Mouse (Mus musculus): Measurements from ENCODE around the gene Stk40.
"Not testable (repeated sequence)": the region's sequence is repeated elsewhere in the genome, so short reads cannot be mapped to it uniquely, and the experiment has no call there.

Gene Stk40

DNA sequence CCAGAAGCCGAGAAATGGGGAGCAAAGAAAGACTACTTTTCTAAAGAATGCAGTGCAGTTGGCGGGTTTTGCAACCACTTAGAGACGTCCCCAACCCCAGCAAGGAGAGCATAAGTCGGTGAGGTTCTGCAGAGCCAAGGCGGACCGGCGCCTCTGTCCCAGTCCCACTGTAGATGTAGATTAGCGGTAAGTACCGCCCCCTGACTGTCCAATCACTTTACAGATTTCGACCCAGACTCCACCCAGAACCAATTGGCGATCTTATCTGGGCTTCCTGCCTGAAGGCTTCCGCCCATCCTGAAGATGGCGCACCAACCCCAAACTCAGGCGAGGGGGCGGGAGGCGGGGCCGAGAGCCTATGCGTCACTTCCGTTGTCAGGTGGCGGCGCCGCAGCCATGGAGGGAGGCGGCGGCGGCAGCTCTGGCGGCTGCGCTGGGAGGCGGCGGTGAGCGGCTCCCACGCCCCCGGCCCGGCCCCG lies at the start of gene Stk40:
Stk40 (plus strand) TSS at position 368 of the 479 bp plus-strand sequence.
- DNase-seq = peak; percentile 97

DNA sequence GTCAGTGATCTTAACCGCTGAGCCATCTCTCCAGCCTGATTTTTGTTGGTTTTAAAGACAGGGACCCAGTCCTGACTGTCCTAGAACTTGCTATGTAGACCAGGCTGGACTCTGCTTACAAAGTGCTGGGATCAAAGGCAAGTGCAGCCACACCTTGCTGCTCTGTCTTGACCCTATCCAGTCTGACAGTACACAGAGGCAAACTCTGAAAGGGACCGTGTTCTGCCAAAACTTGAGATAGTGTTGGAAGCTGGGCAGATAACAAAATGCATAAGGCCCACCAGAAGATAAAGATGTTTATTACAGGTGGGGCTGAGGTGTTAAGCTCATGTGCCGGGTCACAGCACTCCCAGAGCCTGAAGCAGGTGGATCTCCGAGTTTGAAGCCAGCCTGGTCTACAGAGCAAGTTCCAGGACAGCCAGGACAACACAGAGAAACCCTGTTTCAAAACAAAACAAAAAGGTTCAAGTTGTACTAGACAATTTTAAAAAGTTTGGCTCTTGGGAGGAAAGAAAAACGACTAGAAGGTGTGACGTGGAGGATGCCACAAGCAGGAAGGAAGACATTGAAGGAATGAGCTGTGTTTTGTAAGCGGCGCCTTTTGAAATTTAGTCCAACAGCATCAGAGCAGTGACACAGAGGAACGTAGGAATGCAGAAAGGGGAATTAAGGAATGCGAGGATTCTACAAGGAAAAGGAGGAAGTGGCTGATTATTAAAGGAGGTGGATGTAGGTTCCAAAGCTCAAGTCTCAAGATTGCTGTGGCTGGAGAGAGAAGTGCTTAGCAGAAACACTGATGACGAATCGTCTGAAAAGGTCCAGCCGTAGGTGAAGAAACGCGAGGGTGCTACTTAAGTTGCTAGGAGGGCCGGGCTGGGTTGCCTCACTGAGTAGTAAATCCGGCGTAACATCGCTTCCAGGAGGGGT lies 46.3 kb upstream of the Stk40 start:
- DNase-seq = no peak

DNA sequence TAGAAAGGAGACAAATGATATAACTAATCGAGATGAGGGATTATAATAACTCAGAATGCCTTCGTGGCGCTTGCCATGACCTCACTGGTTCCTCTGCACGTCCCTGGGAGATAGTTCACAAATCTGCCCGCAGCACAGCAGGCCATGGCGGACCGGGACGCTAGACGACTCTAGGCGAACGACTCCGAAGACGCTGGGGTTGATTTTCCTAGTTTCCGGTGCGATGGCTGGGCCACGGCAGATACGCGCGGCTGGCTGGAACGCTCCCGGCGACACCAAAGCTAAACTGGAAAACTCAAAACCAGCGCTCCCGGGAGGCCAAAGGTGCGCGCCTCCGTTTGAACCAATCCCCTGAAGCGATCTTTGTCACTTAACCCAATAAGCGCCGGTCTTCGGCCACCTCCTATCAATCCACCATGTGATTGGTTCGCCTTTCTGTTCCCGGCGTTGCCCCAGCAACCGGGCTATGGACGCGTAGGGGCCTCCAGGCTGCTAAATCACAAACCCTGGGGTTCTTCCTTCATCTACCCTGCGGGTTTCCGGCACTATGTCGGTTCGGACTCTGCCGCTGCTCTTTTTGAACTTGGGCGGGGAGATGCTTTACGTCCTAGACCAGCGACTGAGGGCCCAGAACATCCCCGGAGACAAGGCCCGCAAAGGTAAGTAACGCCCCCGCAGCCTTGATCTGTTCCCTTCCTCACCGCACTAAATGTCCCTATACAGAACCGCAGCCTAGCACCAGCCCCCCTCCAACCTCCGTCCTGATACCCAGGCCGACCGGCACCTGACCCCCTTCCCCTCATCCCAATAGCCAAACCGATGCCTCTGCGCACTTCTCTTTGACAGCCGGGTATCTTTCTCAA lies 45.4 kb upstream of the Stk40 start, which contains the start of gene Oscp1:
Oscp1 (plus strand) TSS at position 432 of the 863 bp plus-strand sequence.
- DNase-seq = peak; percentile 96

DNA sequence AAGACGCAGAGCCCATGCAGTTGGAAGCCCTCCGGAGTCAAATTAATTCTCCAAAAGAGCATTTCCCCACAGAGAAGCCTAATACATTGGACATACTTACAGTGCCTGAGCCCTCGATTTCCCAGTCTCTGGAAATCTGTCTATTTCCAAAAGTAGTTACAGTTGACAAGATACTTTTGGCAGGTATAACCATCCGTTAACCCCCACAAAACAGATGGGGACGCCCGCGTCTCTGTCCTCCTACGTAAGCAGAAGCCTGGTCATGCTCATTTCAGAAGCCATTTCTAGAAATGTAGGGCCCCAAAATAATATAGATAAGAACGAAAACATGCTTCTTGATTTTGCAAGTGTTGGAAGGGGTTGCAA lies 44.8 kb upstream of the Stk40 start:
- DNase-seq = no peak

DNA sequence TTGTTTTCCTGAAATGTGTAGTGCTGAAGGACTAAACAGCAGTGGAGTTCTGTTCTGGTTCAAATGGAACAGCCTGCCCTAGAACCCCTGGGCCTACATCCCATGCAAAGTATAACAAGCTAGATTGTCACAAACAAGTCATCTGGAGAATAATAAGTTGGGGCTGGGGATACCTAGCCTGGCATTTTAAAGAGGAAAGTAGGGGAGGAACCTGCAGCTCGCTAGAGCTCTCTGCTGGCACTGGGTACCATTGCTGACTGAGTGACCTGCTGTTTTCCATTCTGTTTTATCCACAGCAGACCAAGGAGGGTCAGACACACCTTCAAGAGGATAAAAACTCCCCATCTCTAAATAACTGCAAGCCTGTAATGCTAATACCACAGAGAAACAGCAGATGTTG lies 40.9 kb upstream of the Stk40 start:
- peak; percentile 25 for DNase-seq

DNA sequence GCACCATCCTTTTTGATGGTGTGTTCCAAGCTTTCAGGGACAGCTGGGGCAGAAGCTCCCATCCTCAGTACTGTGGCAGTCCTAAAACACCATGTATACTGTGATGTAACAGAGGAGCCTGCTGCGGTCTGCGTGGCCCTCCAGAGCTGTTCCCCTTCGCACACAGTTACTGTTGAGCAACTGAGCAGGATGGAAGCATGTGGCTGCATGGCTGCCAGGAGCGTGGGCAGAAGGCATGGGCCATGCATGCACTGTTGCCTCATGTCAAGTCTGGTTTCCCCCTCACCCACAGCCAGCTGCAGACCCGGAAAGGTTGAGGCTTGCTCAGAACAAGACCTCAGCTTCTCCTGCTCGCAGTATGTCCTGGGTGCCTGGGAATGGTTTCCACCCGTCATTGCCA lies 38.5 kb upstream of the Stk40 start:
- no peak for DNase-seq

DNA sequence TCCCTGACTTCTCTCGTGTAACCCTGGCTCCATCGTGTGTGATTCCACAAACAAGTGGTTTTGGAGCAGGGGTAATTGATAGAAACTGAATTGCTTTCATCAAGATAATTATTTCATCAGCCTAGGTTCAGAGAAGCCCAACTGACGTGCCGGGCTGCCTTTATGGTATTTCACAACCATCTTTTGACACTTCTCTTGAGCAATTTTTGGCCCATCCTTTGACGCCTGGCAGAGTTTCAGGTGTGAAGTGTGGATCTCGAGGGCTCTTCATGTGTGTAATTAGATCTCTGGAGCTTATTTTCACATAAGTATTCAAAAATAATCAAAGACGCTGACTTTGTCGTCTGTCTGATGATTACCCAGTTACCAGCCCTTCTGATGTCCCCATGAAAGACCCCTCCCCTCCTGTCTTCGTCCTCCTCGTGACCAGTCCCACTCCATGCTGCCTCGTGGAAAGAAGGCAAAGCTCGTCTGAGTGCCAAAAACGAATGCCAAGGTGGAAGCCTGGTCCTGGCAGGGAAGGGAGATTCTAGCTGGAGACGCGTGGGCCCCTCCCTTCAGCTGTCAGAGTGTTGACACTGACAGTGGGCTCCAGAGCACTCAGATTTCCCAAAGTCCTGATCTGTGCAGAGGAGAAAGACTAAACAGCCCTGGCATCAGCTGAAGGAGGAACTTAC lies 36.2 kb upstream of the Stk40 start:
- peak; percentile 52 for DNase-seq

DNA sequence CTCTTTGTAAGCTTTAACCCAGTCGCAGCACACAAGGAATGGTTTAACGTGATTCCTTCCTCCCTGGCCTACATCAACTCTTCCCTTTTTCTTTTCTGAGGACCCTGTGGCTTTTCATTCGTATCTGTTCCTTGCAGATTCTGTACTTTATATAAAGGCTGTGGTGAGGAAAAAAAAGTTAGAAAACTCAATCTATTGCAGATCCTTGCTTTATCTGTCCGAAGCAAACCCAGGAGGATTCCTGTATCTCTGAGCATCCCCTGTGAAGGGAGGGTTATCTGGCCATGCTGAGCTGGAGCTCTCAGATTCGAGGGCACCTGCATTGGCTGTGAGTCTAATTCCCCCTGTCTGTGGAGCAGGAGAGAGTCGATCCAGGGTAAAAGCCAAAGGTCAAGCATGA lies 34.9 kb upstream of the Stk40 start:
- no peak for DNase-seq

DNA sequence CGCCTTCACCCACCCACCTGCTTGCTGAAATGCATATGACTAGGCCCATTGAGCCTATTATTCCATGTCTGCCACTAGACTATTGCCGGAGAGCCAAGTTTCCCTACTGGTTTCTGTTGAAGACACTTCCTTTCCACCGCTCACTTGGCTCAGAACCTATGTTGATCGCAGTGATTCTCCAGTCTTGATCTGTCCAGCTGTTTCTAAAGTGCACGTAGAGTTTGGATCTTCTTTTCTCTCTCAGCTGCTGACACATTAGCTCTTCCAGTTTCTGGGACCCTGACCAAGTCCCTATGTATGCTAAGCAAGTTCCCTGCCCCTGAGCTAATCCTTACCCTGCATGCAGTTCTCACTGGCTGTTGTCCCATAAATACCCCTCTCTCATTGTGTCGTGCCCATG lies 25.9 kb upstream of the Stk40 start:
- DNase-seq = peak; percentile 51

DNA sequence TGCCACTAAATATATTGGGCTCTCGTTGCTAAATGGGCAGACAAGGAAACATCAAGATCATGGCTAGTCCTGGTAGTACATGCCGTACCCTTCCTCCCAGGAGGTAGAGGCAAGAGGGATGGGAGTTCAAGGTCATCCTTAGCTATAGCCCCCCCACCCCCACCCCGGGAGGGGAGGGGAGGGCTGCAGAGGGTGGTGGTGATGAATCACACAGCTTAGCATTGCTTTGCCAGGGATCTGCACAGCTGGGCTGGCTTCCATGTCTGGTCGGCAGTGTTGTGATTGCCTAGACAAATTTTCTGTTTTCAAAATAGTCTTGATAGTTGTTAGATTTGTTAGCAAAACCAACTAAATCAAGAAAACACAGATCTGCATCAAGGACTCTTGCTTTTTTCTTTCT lies 24.5 kb upstream of the Stk40 start:
- peak; percentile 55 for DNase-seq

DNA sequence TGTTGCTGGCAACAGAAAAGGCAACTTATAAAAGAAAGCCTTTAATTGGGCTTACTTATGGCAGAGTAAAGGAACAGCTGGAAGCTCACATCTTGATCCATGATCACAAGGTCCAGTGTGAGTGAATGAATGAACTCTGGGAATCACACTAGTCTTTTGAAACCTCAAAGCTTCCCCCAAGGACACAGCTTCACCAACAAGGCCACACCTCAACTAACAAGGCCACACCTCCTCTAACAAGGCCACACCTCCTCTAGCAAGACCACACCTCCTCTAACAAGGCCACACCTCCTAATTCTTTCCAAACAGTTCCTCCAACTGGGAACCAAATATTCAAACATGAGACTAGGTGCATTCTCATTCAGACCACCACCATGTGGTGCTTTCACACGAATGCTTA lies 22.2 kb upstream of the Stk40 start:
- no peak for DNase-seq

DNA sequence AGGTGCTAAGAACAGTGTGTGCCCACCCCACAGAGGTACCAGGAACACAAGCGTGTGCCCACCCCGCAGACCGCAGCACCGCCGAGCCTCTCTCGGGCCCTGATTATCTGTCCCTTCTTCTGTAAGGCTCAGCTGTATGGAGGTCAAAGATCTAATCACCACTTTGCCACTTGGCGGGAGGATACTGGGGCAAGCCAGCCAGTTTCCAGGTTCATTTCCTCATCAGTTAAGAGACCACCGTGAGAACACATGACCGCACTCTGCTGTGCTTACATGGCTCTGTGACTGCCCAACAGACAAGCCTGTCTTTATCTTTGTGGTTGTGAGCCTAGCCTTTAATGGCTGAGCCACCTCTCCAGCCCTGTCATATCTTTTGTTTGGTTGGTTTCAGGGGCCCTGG lies 20.7 kb upstream of the Stk40 start:
- DNase-seq = no peak

DNA sequence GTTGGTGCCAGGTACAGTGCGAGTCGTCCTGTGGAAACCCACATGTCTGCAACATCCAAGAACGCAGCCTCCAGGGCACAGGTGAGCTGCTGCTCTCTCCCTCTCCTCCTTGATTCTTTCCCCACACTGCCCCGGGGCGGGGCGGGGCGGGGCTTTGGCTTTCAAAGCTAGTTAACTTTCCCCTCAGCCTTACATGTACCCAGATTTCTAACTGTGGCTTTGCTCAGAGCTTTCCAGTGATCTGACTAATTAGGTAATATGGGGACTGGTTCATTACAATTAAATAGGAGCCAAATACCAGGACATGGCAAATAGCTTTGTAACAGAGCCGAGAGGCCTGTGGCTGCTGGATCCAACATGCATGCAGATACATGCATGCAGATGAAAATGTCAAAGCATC lies 19.4 kb upstream of the Stk40 start:
- DNase-seq = no peak

DNA sequence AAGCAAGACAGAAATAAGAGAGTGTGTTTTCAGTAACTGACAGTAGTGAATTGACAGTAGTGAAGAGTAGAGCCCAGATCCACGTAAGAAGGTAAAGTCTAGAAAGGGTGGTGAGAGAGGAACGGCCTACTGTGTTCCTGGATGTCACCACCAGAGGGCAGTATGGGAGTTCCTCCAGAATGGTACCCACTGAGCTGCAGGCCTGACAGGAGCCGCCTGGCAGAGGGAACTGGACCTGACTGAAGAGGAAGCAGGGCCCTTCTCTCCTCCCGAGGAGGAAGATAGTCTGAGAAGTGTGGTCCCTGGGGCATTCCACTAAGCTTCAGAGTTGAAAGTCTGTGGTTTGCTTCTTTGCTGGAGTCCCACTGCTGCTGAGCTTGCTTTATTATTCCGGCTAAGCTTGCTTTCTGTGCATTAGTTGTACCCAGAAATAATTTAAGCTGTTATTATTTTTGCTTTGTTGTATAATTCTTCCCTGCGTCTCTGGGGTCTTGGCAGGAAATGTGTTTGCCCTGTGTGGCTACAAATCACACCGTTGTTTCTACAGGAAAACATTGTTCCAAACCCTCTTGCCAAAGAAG lies 17.7 kb upstream of the Stk40 start:
- peak; percentile 91 for DNase-seq

DNA sequence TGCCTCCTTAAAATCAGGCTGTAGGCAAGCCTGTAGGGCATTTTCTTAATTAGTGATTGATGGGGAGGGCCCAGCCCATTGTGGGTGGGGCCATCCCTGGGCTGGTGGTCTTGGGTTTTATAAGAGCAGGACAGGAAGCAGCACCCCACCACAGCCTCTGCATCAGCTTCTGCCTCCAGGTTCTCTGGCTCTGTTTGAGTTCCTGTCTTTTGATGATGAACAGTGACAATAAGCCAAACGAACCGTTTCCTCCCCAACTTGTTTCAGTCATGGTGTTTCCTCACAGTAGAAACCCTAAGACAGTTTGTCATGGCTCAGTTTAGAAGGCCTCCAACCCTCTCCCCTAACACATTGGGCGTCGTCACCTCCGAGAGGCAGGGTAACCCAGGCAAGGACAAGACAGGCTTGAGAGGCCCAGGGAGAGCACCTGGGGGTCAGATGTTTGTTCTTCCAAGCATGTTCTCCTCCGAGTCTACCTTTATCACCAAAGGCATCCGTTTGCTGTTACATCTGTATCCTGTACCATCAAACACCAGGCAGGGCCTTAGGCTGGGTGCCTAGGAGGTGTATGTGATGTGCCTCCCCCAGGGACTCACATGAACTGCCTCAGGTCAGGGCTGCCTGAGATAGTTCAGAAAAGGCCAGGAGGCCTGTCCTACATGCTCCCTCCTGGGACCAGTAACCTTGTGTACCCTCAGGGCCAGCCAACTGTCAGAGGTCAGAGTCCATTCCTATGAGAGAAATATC lies 13.5 kb upstream of the Stk40 start:
- no peak for DNase-seq

DNA sequence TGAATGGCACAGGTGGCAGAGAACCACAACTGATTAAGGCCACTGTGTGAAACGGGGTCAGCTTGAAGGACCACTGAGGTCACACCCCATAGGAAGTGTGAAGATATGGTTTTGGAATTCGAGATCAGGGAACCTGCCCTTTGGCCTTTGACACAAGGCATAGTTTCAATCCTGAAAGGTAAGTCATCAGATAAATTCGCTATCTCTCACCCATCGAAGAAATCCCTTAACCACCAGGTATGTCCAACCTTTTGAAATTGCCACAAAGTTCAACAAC lies 13.0 kb upstream of the Stk40 start:
- no peak for DNase-seq

DNA sequence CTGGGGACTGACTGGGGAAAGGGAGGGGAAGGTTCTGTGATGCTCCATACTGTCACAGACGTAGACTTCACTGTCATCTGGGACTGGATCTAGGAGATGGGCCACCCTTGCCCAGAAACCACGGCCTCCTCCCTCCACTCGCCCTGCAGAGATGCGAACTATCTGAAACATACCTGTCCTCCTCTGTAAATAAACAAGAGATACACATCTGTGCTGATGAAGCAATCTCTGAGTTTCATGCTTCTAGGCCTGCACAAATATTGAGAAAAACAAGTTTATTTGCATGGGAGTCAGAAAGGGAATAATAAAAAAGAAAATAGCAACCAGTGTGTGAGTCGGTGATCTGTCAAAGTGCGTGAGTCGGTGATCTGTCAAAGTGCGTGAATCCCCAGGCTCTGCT lies 11.9 kb upstream of the Stk40 start:
- no peak for DNase-seq

DNA sequence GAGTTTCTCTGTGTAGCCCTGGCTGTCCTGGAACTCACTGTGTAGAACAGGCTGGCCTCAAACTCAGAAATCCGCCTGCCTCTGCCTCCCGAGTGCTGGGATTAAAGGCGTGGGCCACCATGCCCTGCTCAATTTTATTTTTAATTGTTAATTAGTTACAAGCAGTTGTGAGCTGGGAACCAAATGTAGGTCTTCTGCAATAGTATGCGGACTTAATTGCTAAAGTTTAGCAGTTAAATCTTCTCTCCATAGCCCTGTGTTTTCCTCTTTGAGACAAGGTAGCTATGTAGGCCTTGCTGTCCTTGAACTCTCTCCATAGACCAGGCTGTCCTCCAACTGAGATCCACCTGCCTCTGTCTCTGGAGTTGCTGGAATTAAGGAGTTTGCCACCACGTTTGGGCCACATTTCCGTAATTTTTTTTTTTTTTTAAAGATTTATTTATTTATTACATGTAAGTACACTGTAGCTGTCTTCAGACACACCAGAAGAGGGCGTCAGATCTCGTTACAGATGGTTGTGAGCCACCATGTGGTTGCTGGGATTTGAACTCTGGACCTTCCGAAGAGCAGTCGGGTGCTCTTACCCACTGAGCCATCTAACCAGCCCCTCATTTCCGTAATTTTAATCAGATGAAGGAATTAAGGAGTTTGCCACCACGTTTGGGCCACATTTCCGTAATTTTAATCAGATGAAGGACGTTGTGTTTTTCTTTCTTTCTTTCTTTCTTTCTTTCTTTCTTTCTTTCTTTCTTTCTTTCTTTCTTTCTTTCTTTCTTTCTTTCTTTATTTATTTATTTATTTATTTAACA lies 7.9 kb upstream of the Stk40 start:
- not testable (repeated sequence) for DNase-seq

DNA sequence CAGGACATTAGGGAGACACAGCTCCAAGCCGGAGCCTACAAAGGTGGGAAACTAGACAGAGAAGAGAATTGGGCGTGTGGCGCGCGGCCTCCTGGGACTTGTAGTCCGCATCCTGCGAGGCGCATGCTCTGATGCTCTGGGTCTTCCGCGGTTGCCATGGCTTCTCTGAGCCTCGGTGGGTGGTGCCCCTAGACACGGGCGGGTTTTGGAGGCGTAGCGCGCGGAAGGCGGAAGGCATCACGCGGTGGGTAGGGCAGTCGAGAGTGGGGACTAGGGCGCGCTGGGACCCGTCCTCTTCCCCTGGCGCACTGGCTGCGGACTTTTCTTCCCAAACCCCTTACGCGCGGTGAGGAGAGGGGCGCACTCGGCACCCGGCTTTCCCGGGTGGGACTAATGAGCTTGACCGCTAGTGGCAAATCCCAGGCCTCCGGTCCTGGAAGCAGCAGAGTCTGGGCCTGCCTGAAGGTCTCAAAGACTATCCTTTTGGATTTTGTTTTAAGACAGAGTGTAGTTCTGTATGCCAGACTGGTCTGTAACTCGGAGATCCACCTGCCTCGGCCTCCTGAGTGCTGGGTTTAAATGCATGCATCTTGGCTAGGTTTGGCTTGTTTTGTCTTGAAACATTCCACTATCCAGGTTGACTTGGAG lies 7.2 kb upstream of the Stk40 start, which contains the start of gene Lsm10:
Lsm10 (plus strand) TSS at position 160 of the 648 bp plus-strand sequence.
- DNase-seq = peak; percentile 98

DNA sequence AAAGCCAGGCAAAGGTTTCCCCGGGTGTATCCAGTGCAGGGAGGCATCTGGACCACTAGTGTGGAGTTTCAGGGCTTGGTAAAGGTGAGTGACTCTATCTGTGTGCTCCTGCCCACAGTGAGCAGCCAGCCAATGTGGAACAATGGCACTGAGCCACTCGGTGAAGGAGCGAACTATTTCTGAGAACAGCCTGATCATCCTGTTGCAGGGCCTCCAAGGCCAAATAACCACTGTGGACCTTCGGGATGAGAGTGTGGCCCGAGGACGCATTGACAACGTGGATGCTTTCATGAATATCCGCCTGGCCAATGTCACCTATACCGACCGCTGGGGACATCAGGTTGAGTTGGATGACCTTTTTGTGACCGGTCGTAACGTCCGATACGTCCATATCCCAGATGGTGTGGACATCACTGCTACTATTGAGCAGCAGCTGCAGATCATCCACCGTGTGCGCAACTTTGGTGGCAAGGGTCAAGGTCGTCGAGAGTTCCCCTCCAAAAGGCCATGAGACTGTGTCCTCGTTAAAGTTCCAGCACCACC lies 6.0 kb upstream of the Stk40 start:
- DNase-seq = no peak
